Mouse (Mus musculus): Measurements from ENCODE around the gene Ctnnbl1.

GRCm38 (mm10) chr2:157867126-157867525 lies 129.9 kb downstream of the Ctnnbl1 start:
- no peak for TF ChIP-seq CTCF (IDR thresholded peaks at IDR 0.05; ENCODE audit: insufficient read depth, low read length)
- TF ChIP-seq POLR2A (IDR thresholded peaks at IDR 0.05; ENCODE audit: borderline replicate concordance, extremely low read depth, low read depth, low read length), result no peak

All from lung, adult 2 months (tissue).